Mouse (Mus musculus) heart, embryonic 15.5 days (tissue): ENCODE results near the gene Zfp579. TPM values are rescaled to one million over a fixed set of nuclear protein-coding genes. Genes with fewer than 3 reads are reported as not detected.

Experiments
- ATAC-seq: fragments of 200-750 bp; cut with Nextera tagmentation; replicated peaks from 2 replicates; pipeline ENCODE4 v1.8.0; 2017; ENCODE audit warnings: low read depth, moderate TSS enrichment; ENCODE audit not compliant: insufficient number of reproducible peaks, insufficient read depth, low FRiP score
- H3K27ac ChIP-seq: fragments of 300-500 bp; sonication (generic); 2 replicates; pipeline ENCODE4 v1.5.1; 2015; ENCODE audit warnings: mild to moderate bottlenecking, inconsistent platforms
- H3K27me3 ChIP-seq: fragments of 300-500 bp; sonication (generic); 2 replicates; pipeline ENCODE4 v1.6.1; 2015; ENCODE audit warnings: inconsistent platforms
- H3K36me3 ChIP-seq: fragments of 300-500 bp; sonication (generic); 2 replicates; pipeline ENCODE4 v1.6.1; 2015; ENCODE audit warnings: mild to moderate bottlenecking, inconsistent platforms
- H3K4me1 ChIP-seq: fragments of 300-500 bp; sonication (generic); replicated peaks from 2 replicates; pipeline ENCODE4 v1.6.1; 2015; ENCODE audit warnings: inconsistent platforms
- H3K4me2 ChIP-seq: fragments of 300-500 bp; sonication (generic); 2 replicates; pipeline ENCODE4 v1.6.1; 2015; ENCODE audit warnings: inconsistent platforms, mild to moderate bottlenecking, moderate library complexity
- H3K4me3 ChIP-seq: fragments of 300-500 bp; sonication (generic); 2 replicates; pipeline ENCODE4 v1.5.1; 2015; ENCODE audit warnings: mild to moderate bottlenecking, inconsistent platforms
- H3K9ac ChIP-seq: fragments of 300-500 bp; sonication (generic); 2 replicates; pipeline ENCODE4 v1.6.1; 2015; ENCODE audit warnings: mild to moderate bottlenecking, inconsistent platforms
- H3K9me3 ChIP-seq: fragments of 300-500 bp; sonication (generic); replicated peaks from 2 replicates; pipeline ENCODE4 v1.6.1; 2016; ENCODE audit warnings: inconsistent platforms
- WGBS: fragments of 180-500 bp; shearing (Covaris S2); methylation state at CpG from one replicate; pipeline ENCODE4 v1.1.7; 2015; ENCODE audit warnings: mixed read lengths; 5-methylcytosine and 5-hydroxymethylcytosine counted together
- polyA plus RNA-seq: library from polyadenylated mRNA; unstranded; fragments of >200 nt; fragmentation: Nextera tagmentation; extraction: Ambion mirVana; gene quantifications from 2 replicates; pipeline ENCODE4 v1.2.1, GENCODE M21; 2015

Zfp579 gene
- 22.5 and 26.7 TPM in 2 replicates for polyA plus RNA-seq

GRCm38 (mm10) chr7:4996003-4996895, at the start of gene Zfp579:
Zfp579 (minus strand) TSS chr7:4996158.
- WGBS, result 8% methylated on average over 14 of the region's 26 CpGs

GRCm38 (mm10) chr7:5044981-5045380, 49.0 kb upstream of the Zfp579 start:
- H3K4me2 ChIP-seq, result no peak overlapping the region
- no peaks in the 10 kb centered on the region for H3K4me1 ChIP-seq
- no peaks in the 10 kb centered on the region for H3K36me3 ChIP-seq
- no peak overlapping the region for H3K9ac ChIP-seq
- no peaks in the 10 kb centered on the region for H3K9me3 ChIP-seq
- 51% methylated on average over 2 of the region's 2 CpGs for WGBS
- ATAC-seq, result no peak
- no peak overlapping the region for H3K27ac ChIP-seq
- H3K27me3 ChIP-seq, result no peaks in the 10 kb centered on the region
- no peak overlapping the region for H3K4me3 ChIP-seq

More at GRCm38 (mm10) chr7:4996003-4996895, at the start of gene Zfp579:
- peaks cover 20% of the 10 kb centered on the region for H3K27me3 ChIP-seq
- ATAC-seq, result peak; percentile 76
- peak within 1 kb of the TSS; percentile 59 for H3K27ac ChIP-seq
- H3K36me3 ChIP-seq, result peaks cover 22% of the 10 kb centered on the region
- peaks cover 27% of the 10 kb centered on the region for H3K4me1 ChIP-seq
- peak within 1 kb of the TSS; percentile 75 for H3K9ac ChIP-seq
- peak within 1 kb of the TSS; percentile 71 for H3K4me3 ChIP-seq
- H3K4me2 ChIP-seq, result peak within 1 kb of the TSS; percentile 82
- no peaks in the 10 kb centered on the region for H3K9me3 ChIP-seq

GRCm38 (mm10) chr7:5038940-5039339, 43.0 kb upstream of the Zfp579 start:
- no peak for ATAC-seq
- Histone ChIP-seq H3K9ac (peak overlapping the region; percentile 82; the same call in 1 of the 2 replicates), H3K4me2 (peak overlapping the region; percentile 60), H3K9me3 (no peaks in the 10 kb centered on the region), H3K4me3 (peak overlapping the region; percentile 77), H3K27me3 (no peaks in the 10 kb centered on the region), H3K4me1 (peaks cover 13% of the 10 kb centered on the region), H3K27ac (peak overlapping the region; percentile 96), H3K36me3 (peaks cover 21% of the 10 kb centered on the region)
- 25% methylated on average over 5 of the region's 5 CpGs for WGBS

- Histone ChIP-seq H3K27ac (peak within 1 kb of the TSS; percentile 96), H3K36me3 (peaks cover 28% of the 10 kb centered on the region), H3K4me3 (peak within 1 kb of the TSS; percentile 77), H3K4me2 (peak within 1 kb of the TSS; percentile 60), H3K9ac (peak within 1 kb of the TSS; percentile 82), H3K27me3 (no peaks in the 10 kb centered on the region), H3K9me3 (no peaks in the 10 kb centered on the region), H3K4me1 (peaks cover 13% of the 10 kb centered on the region)
- under 1% methylated on average over 48 of the region's 48 CpGs for WGBS
- peak; percentile 96 for ATAC-seq
These were observed 42.3 kb upstream of the Zfp579 start, which contains the start of gene Zfp784 for GRCm38 (mm10) chr7:5038109-5038732. Zfp784 (minus strand) TSS chr7:5038446.

- Histone ChIP-seq H3K9me3 (no peaks in the 10 kb centered on the region), H3K9ac (peak overlapping the region; percentile 82; the same call in 1 of the 2 replicates), H3K27ac (peak overlapping the region; percentile 96), H3K4me1 (peaks cover 13% of the 10 kb centered on the region), H3K27me3 (no peaks in the 10 kb centered on the region), H3K4me2 (peak overlapping the region; percentile 60), H3K4me3 (peak overlapping the region; percentile 77), H3K36me3 (peaks cover 36% of the 10 kb centered on the region)
- WGBS, result 72% methylated on average over 8 of the region's 8 CpGs
- no peak for ATAC-seq
These were observed 41.5 kb upstream of the Zfp579 start for GRCm38 (mm10) chr7:5037467-5037866.

GRCm38 (mm10) chr7:5037026-5037425, 41.1 kb upstream of the Zfp579 start:
- no peak overlapping the region for H3K27ac ChIP-seq
- no peak overlapping the region for H3K9ac ChIP-seq
- H3K4me2 ChIP-seq, result peak overlapping the region; percentile 60; the same call in 1 of the 2 replicates
- H3K36me3 ChIP-seq, result peaks cover 40% of the 10 kb centered on the region
- no peak for ATAC-seq
- no peaks in the 10 kb centered on the region for H3K27me3 ChIP-seq
- 90% methylated on average over 7 of the region's 7 CpGs for WGBS
- no peak overlapping the region for H3K4me3 ChIP-seq
- H3K4me1 ChIP-seq, result peaks cover 13% of the 10 kb centered on the region
- H3K9me3 ChIP-seq, result no peaks in the 10 kb centered on the region

GRCm38 (mm10) chr7:5036136-5036535, 40.2 kb upstream of the Zfp579 start:
- Histone ChIP-seq H3K4me2 (no peak overlapping the region), H3K27me3 (no peaks in the 10 kb centered on the region), H3K4me1 (peaks cover 13% of the 10 kb centered on the region), H3K9me3 (peaks cover 5% of the 10 kb centered on the region), H3K27ac (no peak overlapping the region), H3K36me3 (peaks cover 49% of the 10 kb centered on the region), H3K4me3 (no peak overlapping the region), H3K9ac (no peak overlapping the region)
- 90% methylated on average over 9 of the region's 9 CpGs for WGBS
- ATAC-seq, result no peak

GRCm38 (mm10) chr7:5035628-5036027, 39.7 kb upstream of the Zfp579 start:
- no peaks in the 10 kb centered on the region for H3K27me3 ChIP-seq
- no peak for ATAC-seq
- peaks cover 13% of the 10 kb centered on the region for H3K4me1 ChIP-seq
- H3K9ac ChIP-seq, result no peak overlapping the region
- H3K9me3 ChIP-seq, result peaks cover 10% of the 10 kb centered on the region
- no peak overlapping the region for H3K27ac ChIP-seq
- WGBS, result 96% methylated on average over 17 of the region's 17 CpGs
- H3K36me3 ChIP-seq, result peaks cover 54% of the 10 kb centered on the region
- no peak overlapping the region for H3K4me2 ChIP-seq
- H3K4me3 ChIP-seq, result no peak overlapping the region

GRCm38 (mm10) chr7:5033818-5034217, 37.9 kb upstream of the Zfp579 start, which contains the start of gene 4632433K11Rik:
4632433K11Rik (plus strand) TSS chr7:5034118.
- H3K27ac ChIP-seq, result no peak within 1 kb of the TSS
- 91% methylated on average over 3 of the region's 3 CpGs for WGBS
- no peaks in the 10 kb centered on the region for H3K27me3 ChIP-seq
- no peak for ATAC-seq
- no peak within 1 kb of the TSS for H3K4me3 ChIP-seq
- H3K9ac ChIP-seq, result no peak within 1 kb of the TSS
- peaks cover 24% of the 10 kb centered on the region for H3K9me3 ChIP-seq
- H3K36me3 ChIP-seq, result peaks cover 72% of the 10 kb centered on the region
- no peak within 1 kb of the TSS for H3K4me2 ChIP-seq
- peaks cover 7% of the 10 kb centered on the region for H3K4me1 ChIP-seq

GRCm38 (mm10) chr7:5031496-5031895, 35.5 kb upstream of the Zfp579 start:
- H3K9ac ChIP-seq, result no peak overlapping the region
- no peak overlapping the region for H3K4me3 ChIP-seq
- no peaks in the 10 kb centered on the region for H3K4me1 ChIP-seq
- no peak for ATAC-seq
- H3K36me3 ChIP-seq, result peaks cover 90% of the 10 kb centered on the region
- 82% methylated on average over 46 of the region's 46 CpGs for WGBS
- no peaks in the 10 kb centered on the region for H3K27me3 ChIP-seq
- H3K4me2 ChIP-seq, result no peak overlapping the region
- H3K9me3 ChIP-seq, result peaks cover 24% of the 10 kb centered on the region
- H3K27ac ChIP-seq, result no peak overlapping the region

GRCm38 (mm10) chr7:5030554-5031275, 34.8 kb upstream of the Zfp579 start:
- no peak; the same call in 1 of the 2 replicates for ATAC-seq
- Histone ChIP-seq H3K4me2 (no peak overlapping the region), H3K27ac (no peak overlapping the region), H3K4me3 (no peak overlapping the region), H3K27me3 (no peaks in the 10 kb centered on the region), H3K9ac (no peak overlapping the region), H3K4me1 (no peaks in the 10 kb centered on the region), H3K9me3 (peaks cover 24% of the 10 kb centered on the region), H3K36me3 (peaks cover 91% of the 10 kb centered on the region)
- 81% methylated on average over 63 of the region's 63 CpGs for WGBS
